Mouse (Mus musculus): Measurements from ENCODE around the gene Armh3. TPM values are rescaled to one million over a fixed set of nuclear protein-coding genes. Genes with fewer than 3 reads are reported as not detected.

Gene Armh3
- polyA plus RNA-seq, 1 experiment: 11.2 TPM

DNA sequence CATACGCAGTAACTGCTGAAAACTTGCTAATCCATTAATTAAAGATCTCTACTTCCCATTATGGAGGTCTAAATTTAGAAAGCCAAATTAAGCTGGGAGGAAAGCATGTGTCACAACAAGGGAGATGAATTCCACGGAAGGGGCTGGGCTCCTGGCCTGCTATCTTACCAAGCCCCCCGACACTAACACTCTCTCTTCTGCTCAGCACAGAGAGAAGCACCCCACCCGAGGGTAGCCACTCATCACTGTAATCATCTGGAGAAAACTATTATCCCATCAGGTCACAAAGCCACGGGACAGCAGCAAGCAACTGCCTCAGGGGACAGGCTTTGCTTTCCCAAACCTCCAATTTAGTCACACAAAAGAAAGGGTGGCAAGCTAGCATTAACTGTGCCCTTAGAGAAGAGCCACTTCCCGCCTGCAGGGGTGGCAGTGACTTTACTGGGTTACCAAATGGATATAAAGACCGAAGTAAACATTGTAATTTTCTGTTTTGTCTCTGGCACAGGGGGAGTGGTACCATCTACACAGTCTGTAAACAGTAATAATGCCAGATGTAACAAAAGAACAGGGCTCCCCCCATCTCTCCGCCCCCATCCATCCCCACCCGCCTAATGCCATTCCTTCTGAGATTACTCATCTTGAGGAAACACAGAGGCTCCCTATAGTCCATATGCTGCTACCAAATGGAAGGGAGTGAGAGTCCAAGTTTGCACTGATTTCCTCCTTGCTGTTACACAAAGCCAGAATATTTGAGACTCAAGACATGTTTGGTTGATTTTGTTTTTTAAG lies 77.8 kb downstream of the Armh3 start:
- Histone ChIP-seq H3K4me1 (replicated peaks; ENCODE audit: control insufficient read depth, insufficient read depth, low read length) (no peaks in the 10 kb centered on the region), H3K27me3 (ENCODE audit: control insufficient read depth, insufficient read depth, low read length) (no peaks in the 10 kb centered on the region), H3K27ac (ENCODE audit: control insufficient read depth, insufficient read depth, low read length) (no peak overlapping the region), H3K36me3 (ENCODE audit: control insufficient read depth, insufficient read depth, low read length) (no peaks in the 10 kb centered on the region), H3K4me3 (ENCODE audit: control insufficient read depth, insufficient read depth, low read length) (no peak overlapping the region)
- 95% methylated on average over 9 of the region's 9 CpGs for WGBS
- DNase-seq: no peak
- TF ChIP-seq CTCF (IDR thresholded peaks at IDR 0.05; ENCODE audit: borderline replicate concordance, control insufficient read depth, extremely low read depth, insufficient read depth, low read length, poor library complexity): no peak

DNA sequence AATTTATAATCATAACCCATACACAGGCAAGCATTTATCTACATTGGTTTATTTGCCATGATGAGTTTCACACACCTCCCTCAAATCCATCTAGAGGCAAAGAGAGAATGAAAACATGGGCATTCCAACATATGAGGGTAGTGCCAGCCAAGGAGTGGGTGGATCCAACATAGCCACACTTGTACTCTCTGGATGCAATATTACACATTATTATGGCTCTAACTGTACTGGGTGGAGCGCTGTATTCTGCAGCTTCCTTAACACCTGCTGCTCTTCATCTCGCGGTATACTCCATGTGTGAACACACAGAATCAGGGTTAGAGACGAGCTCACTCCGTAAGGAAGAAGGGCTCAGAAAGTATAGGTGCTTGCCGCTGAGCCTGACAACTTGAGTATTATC lies 79.9 kb downstream of the Armh3 start:
- WGBS: 97% methylated on average over 6 of the region's 6 CpGs
- DNase-seq: no peak
- Histone ChIP-seq H3K4me1 (replicated peaks; ENCODE audit: control insufficient read depth, insufficient read depth, low read length) (no peaks in the 10 kb centered on the region), H3K36me3 (ENCODE audit: control insufficient read depth, insufficient read depth, low read length) (no peaks in the 10 kb centered on the region), H3K27me3 (ENCODE audit: control insufficient read depth, insufficient read depth, low read length) (no peaks in the 10 kb centered on the region), H3K4me3 (ENCODE audit: control insufficient read depth, insufficient read depth, low read length) (no peak overlapping the region), H3K27ac (ENCODE audit: control insufficient read depth, insufficient read depth, low read length) (no peak overlapping the region)
- TF ChIP-seq POLR2A (IDR thresholded peaks at IDR 0.05; ENCODE audit: control insufficient read depth, extremely low read depth, insufficient read depth, low read length, poor library complexity) (no peak), CTCF (IDR thresholded peaks at IDR 0.05; ENCODE audit: borderline replicate concordance, control insufficient read depth, extremely low read depth, insufficient read depth, low read length, poor library complexity) (no peak)

DNA sequence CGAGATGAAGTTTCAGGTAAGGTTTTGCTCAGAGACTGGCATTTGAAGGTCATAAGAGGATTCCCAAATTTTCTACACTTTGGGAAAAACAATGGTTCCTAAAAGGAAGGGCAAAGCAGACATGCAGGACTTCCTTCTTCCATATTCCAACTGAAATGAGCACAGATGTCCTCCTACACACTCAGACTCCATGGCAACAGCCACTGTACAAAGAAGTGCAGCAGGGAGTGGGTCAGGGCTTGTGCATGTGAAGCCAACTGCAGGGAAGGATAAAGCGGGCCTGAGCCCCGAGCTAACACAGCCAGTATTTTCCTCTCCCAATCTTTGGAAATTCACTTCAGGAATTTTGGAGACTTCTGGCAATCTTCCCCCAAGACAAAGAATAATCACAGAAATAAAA lies 80.4 kb downstream of the Armh3 start:
- TF ChIP-seq POLR2A (IDR thresholded peaks at IDR 0.05; ENCODE audit: control insufficient read depth, extremely low read depth, insufficient read depth, low read length, poor library complexity) (no peak), CTCF (IDR thresholded peaks at IDR 0.05; ENCODE audit: borderline replicate concordance, control insufficient read depth, extremely low read depth, insufficient read depth, low read length, poor library complexity) (no peak)
- H3K36me3 ChIP-seq (ENCODE audit: control insufficient read depth, insufficient read depth, low read length): no peaks in the 10 kb centered on the region
- H3K4me3 ChIP-seq (ENCODE audit: control insufficient read depth, insufficient read depth, low read length): no peak overlapping the region
- H3K27me3 ChIP-seq (ENCODE audit: control insufficient read depth, insufficient read depth, low read length): no peaks in the 10 kb centered on the region
- 95% methylated on average over 3 of the region's 3 CpGs for WGBS
- no peaks in the 10 kb centered on the region for H3K4me1 ChIP-seq (replicated peaks; ENCODE audit: control insufficient read depth, insufficient read depth, low read length)
- H3K27ac ChIP-seq (ENCODE audit: control insufficient read depth, insufficient read depth, low read length): no peak overlapping the region
- DNase-seq: no peak

DNA sequence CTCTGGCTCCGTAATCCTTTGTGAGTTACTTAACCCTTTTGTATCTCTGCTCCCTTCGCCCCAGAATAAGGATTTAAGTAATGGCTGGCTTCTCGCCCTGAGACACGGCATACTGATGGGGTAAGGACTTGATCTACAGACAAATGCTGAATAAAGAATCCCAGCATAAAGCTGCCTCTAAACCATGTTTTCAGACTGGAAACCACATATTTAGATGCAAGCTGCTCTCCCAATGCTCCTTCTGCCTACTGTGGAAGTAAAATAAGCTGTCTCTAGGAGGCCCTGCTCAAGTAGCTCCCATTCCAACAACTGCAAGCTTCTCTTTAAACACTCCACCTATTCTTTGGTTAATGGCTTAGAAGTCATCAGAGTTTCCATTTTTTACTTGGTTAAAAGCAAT lies 81.8 kb downstream of the Armh3 start:
- Histone ChIP-seq H3K27ac (ENCODE audit: control insufficient read depth, insufficient read depth, low read length) (no peak overlapping the region), H3K27me3 (ENCODE audit: control insufficient read depth, insufficient read depth, low read length) (no peaks in the 10 kb centered on the region), H3K4me1 (replicated peaks; ENCODE audit: control insufficient read depth, insufficient read depth, low read length) (no peaks in the 10 kb centered on the region), H3K4me3 (ENCODE audit: control insufficient read depth, insufficient read depth, low read length) (no peak overlapping the region), H3K36me3 (ENCODE audit: control insufficient read depth, insufficient read depth, low read length) (no peaks in the 10 kb centered on the region)
- 97% methylated on average over 4 of the region's 4 CpGs for WGBS
- TF ChIP-seq CTCF (IDR thresholded peaks at IDR 0.05; ENCODE audit: borderline replicate concordance, control insufficient read depth, extremely low read depth, insufficient read depth, low read length, poor library complexity) (no peak), POLR2A (IDR thresholded peaks at IDR 0.05; ENCODE audit: control insufficient read depth, extremely low read depth, insufficient read depth, low read length, poor library complexity) (no peak)
- DNase-seq: no peak

DNA sequence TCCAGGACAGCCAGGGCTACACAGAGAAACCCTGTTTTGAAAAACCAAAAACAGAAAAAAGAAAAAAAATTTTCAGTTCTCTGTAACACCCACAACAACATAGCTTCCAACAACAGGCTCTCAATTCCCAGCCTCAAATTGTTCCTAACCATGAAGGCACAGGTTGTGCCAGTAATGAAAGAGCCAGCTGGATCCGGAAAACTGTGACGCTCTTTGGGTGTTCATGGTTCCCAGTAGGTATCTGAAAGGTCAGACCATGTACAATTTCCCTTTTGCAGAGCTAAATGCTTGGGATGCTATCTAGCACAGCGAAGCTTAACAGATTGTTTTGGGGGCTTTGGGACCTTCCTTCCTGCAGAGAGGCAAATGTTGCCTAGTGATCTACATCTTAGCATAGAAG lies 82.3 kb downstream of the Armh3 start:
- DNase-seq: no peak
- WGBS: over 99% methylated on average over 3 of the region's 3 CpGs
- no peak overlapping the region for H3K4me3 ChIP-seq (ENCODE audit: control insufficient read depth, insufficient read depth, low read length)
- no peak for TF ChIP-seq CTCF (IDR thresholded peaks at IDR 0.05; ENCODE audit: borderline replicate concordance, control insufficient read depth, extremely low read depth, insufficient read depth, low read length, poor library complexity)
- TF ChIP-seq POLR2A (IDR thresholded peaks at IDR 0.05; ENCODE audit: control insufficient read depth, extremely low read depth, insufficient read depth, low read length, poor library complexity): no peak
- H3K27me3 ChIP-seq (ENCODE audit: control insufficient read depth, insufficient read depth, low read length): no peaks in the 10 kb centered on the region
- H3K36me3 ChIP-seq (ENCODE audit: control insufficient read depth, insufficient read depth, low read length): no peaks in the 10 kb centered on the region
- no peaks in the 10 kb centered on the region for H3K4me1 ChIP-seq (replicated peaks; ENCODE audit: control insufficient read depth, insufficient read depth, low read length)
- no peak overlapping the region for H3K27ac ChIP-seq (ENCODE audit: control insufficient read depth, insufficient read depth, low read length)

DNA sequence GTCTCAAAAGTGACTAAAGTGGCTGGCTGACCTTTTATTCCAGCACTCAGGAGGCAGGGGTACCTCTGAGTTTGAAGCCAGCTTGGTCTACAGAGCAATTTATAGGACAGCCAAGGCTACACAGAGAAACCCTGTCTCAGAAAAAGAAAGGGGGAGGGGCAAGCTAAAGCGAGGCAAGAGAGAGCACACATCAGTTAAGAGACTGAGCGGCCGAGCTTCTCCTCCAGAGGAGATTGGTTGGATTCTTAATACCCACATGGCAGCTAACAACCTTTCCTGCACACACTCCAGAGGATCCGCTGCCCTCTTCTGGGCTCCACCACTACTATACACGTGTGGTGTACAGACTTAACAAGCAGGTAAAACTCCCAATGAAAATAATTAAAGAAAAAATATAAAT lies 85.3 kb downstream of the Armh3 start:
- no peak overlapping the region for H3K4me3 ChIP-seq (ENCODE audit: control insufficient read depth, insufficient read depth, low read length)
- no peaks in the 10 kb centered on the region for H3K27me3 ChIP-seq (ENCODE audit: control insufficient read depth, insufficient read depth, low read length)
- DNase-seq: no peak
- no peak overlapping the region for H3K27ac ChIP-seq (ENCODE audit: control insufficient read depth, insufficient read depth, low read length)
- no peaks in the 10 kb centered on the region for H3K4me1 ChIP-seq (replicated peaks; ENCODE audit: control insufficient read depth, insufficient read depth, low read length)
- TF ChIP-seq CTCF (IDR thresholded peaks at IDR 0.05; ENCODE audit: borderline replicate concordance, control insufficient read depth, extremely low read depth, insufficient read depth, low read length, poor library complexity) (no peak), POLR2A (IDR thresholded peaks at IDR 0.05; ENCODE audit: control insufficient read depth, extremely low read depth, insufficient read depth, low read length, poor library complexity) (no peak)
- H3K36me3 ChIP-seq (ENCODE audit: control insufficient read depth, insufficient read depth, low read length): no peaks in the 10 kb centered on the region
- WGBS: 89% methylated on average over 5 of the region's 5 CpGs

DNA sequence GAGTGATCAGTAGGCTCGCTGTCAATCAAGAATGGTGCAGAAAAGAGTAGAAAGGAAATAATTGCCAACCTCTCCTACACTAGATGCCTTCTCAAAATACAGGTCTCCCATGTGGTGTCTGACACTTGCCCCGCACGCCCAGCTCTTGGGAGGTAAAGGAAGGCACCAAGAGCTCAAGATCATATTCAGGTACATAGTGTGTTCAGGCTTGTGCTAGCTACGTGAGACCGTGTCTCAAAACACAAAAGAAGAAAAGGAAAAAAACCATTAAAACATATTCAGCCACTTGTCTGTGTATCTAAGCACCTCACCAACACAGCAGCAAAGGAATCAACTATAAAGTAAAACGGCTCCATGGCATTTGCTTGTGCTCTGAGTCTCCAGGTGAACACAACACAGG lies 85.9 kb downstream of the Armh3 start:
- WGBS: 96% methylated on average over 6 of the region's 6 CpGs
- H3K27ac ChIP-seq (ENCODE audit: control insufficient read depth, insufficient read depth, low read length): no peak overlapping the region

More for the DNA sequence above, 85.9 kb downstream of the Armh3 start:
- Histone ChIP-seq H3K36me3 (ENCODE audit: control insufficient read depth, insufficient read depth, low read length) (no peaks in the 10 kb centered on the region), H3K4me3 (ENCODE audit: control insufficient read depth, insufficient read depth, low read length) (no peak overlapping the region), H3K4me1 (replicated peaks; ENCODE audit: control insufficient read depth, insufficient read depth, low read length) (no peaks in the 10 kb centered on the region), H3K27me3 (ENCODE audit: control insufficient read depth, insufficient read depth, low read length) (no peaks in the 10 kb centered on the region)
- TF ChIP-seq CTCF (IDR thresholded peaks at IDR 0.05; ENCODE audit: borderline replicate concordance, control insufficient read depth, extremely low read depth, insufficient read depth, low read length, poor library complexity): no peak
- TF ChIP-seq POLR2A (IDR thresholded peaks at IDR 0.05; ENCODE audit: control insufficient read depth, extremely low read depth, insufficient read depth, low read length, poor library complexity): no peak
- no peak for DNase-seq

Measured in thymus, adult 2 months (tissue).